Mouse (Mus musculus) forebrain, embryonic 14.5 days (tissue): ENCODE measurements around the gene Tmem30a. TPM values are rescaled to one million over a fixed set of nuclear protein-coding genes. Genes with fewer than 3 reads are reported as not detected.

Experiments used
- ATAC-seq: fragments of 200-750 bp; cut with Nextera tagmentation; 2 replicates; pipeline ENCODE4 v1.8.0; 2017; ENCODE audit warnings: mild to moderate bottlenecking, moderate library complexity
- DNase-seq: peaks from one replicate; pipeline ENCODE4 v3.0.0-alpha.2; 2015; ENCODE audit warnings: low spot score
- H3K27ac ChIP-seq: fragments of 300-500 bp; sonication (generic); 2 replicates; pipeline ENCODE4 v1.5.1; 2014; ENCODE audit warnings: low read depth, mild to moderate bottlenecking, control low read depth, low read length, moderate library complexity
- H3K27me3 ChIP-seq: fragments of 300-500 bp; sonication (generic); replicated peaks from 2 replicates; pipeline ENCODE4 v1.6.1; 2014; ENCODE audit warnings: low read length, control low read depth, mixed read lengths; ENCODE audit not compliant: control insufficient read depth, insufficient read depth
- H3K36me3 ChIP-seq: fragments of 300-500 bp; sonication (generic); 2 replicates; pipeline ENCODE4 v1.6.1; 2014; ENCODE audit warnings: low read length, control low read depth; ENCODE audit not compliant: control insufficient read depth, insufficient read depth
- H3K4me1 ChIP-seq: fragments of 300-500 bp; sonication (generic); 2 replicates; pipeline ENCODE4 v1.6.1; 2014; ENCODE audit warnings: antibody characterized with exemption, low read length, control low read depth; ENCODE audit not compliant: control insufficient read depth, insufficient read depth
- H3K4me2 ChIP-seq: fragments of 300-500 bp; sonication (generic); 2 replicates; pipeline ENCODE4 v1.6.1; 2014; ENCODE audit warnings: mild to moderate bottlenecking, control low read depth, low read length
- H3K4me3 ChIP-seq: fragments of 300-500 bp; sonication (generic); 2 replicates; pipeline ENCODE4 v1.5.1; 2014; ENCODE audit warnings: low read depth, low read length, control low read depth
- H3K9ac ChIP-seq: fragments of 300-500 bp; sonication (generic); 2 replicates; pipeline ENCODE4 v1.6.1; 2014; ENCODE audit warnings: mild to moderate bottlenecking, low read length, control low read depth, moderate library complexity
- H3K9me3 ChIP-seq: fragments of 300-500 bp; sonication (generic); replicated peaks from 2 replicates; pipeline ENCODE4 v1.6.1; 2016; ENCODE audit warnings: low read length, control low read depth, mixed read lengths; ENCODE audit not compliant: control insufficient read depth
- WGBS: fragments of 180-500 bp; shearing (Covaris S2); extraction: QIAGEN DNeasy Blood & Tissue Kit; methylation state at CpG from one replicate; pipeline ENCODE4 v1.1.7; 2014; 5-methylcytosine and 5-hydroxymethylcytosine counted together
- polyA plus RNA-seq: library from polyadenylated mRNA; unstranded; fragments of >200 nt; fragmentation: Nextera tagmentation; extraction: Ambion mirVana; gene quantifications from 2 replicates; pipeline ENCODE4 v1.2.1, GENCODE M21; 2014

Tmem30a gene
- 91.2 and 108 TPM in 2 replicates for polyA plus RNA-seq

DNA sequence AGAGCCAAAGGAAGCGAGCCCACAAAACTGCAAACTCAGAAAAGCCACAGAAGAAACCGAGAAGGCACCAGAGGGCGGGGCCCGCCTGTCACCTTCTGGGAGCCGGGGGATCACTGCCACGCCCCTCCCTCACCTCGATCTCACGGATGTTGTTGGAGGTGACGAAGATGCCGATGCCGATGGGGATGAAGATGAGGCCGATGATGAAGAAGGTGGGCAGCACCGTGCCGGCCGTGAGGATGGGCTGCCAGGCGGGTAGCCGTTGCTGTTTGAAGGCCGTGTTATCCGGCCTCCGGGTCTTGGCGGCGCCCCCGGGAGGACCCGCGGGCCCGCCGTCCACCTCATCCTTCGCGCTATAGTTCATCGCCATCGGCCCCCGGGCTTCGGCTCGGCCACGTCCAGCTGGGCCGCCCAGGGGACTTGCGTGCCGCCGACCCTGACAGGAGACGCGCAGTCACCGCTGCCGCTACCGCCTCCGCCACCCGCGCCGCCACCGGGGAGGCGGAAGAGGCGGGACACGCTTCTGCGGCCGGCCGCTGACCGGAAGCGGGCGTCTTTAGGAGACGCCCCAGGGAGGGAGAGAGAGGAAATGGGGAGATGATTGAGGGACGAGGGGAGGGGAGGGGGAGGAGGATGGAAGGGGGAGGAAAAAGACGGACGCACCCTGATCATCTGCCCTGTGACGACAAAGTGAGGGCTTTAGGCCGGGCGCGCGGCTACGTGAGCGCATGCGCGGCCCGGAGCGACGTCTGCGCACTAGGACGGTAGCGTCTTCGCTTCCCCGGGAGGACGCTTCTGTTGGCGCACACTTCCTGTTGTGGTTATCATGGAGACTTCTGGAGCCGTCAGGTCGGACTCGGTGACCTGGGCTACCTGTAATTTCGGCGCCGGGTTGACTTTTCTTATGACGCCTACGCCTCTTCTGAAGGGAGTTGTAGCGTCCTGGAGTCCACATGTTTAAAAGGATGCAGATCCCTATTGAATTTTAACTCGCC, at the start of gene Tmem30a:
Tmem30a (minus strand) TSS at position 667 of the 995 bp plus-strand sequence.
- DNase-seq (peak; percentile 98), ATAC-seq (peak; percentile 99)
- Histone ChIP-seq H3K27me3 (no peaks in the 10 kb centered on the region), H3K4me1 (peaks cover 8% of the 10 kb centered on the region; the same call in 1 of the 2 replicates), H3K4me2 (peak within 1 kb of the TSS; percentile 71), H3K9ac (peak within 1 kb of the TSS; percentile 80), H3K27ac (peak within 1 kb of the TSS; percentile 79), H3K4me3 (peak within 1 kb of the TSS; percentile 61), H3K9me3 (no peaks in the 10 kb centered on the region), H3K36me3 (no peaks in the 10 kb centered on the region)
- WGBS, result under 1% methylated on average over 83 of the region's 91 CpGs

DNA sequence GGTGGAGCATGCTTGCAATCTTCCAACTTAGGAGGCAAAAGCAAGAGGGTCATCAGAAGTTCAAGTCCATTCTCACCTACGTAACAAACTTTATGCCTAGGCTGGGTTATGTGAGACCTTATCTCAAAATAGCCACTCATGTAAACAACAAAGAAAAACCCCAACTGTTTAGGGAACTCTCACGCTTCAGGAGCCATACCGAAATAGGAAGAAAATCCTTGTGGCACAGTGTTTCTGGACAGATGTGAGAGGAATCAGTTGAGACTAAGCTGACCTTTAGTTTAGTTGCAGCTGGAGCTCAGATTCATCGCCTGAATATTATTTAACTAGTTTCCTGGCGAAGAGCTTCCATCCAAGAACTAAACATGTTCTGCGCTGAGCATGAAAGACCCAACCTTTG, 49.3 kb upstream of the Tmem30a start:
- no peak for DNase-seq
- 94% methylated on average over 6 of the region's 6 CpGs for WGBS

DNA sequence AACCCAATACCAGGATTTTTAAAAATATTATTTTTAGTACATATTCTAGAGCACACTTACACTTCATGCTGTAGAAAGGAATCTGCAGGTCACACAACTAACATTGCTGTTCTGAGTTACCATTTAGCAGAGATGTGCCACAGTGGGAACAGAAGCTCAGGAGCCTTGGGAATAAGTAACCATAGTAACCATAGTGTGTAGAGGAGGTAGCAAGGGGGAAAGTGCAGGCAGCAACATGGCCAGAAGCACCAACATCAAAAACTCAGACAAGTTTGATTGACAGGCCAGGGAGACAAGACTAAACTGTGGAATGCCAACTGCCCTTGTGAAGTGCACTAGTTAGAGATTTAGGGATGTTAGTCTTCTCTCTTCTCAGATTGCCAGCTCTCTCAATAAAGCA, 48.7 kb upstream of the Tmem30a start:
- Histone ChIP-seq H3K4me2 (no peak overlapping the region), H3K27ac (no peak overlapping the region), H3K4me3 (no peak overlapping the region), H3K27me3 (no peaks in the 10 kb centered on the region), H3K4me1 (no peaks in the 10 kb centered on the region), H3K36me3 (no peaks in the 10 kb centered on the region), H3K9me3 (0 out of 2 replicates have a peak, but pooled peaks cover 2% of the 10 kb centered on the region), H3K9ac (no peak overlapping the region)
- ATAC-seq (no peak), DNase-seq (no peak)

More for the DNA sequence above, 49.3 kb upstream of the Tmem30a start:
- no peak overlapping the region for H3K4me3 ChIP-seq
- H3K27me3 ChIP-seq, result no peaks in the 10 kb centered on the region
- ATAC-seq, result no peak
- H3K36me3 ChIP-seq, result no peaks in the 10 kb centered on the region
- no peak overlapping the region for H3K9ac ChIP-seq
- H3K27ac ChIP-seq, result no peak overlapping the region
- H3K4me2 ChIP-seq, result no peak overlapping the region
- H3K9me3 ChIP-seq, result 0 out of 2 replicates have a peak, but pooled peaks cover 2% of the 10 kb centered on the region
- H3K4me1 ChIP-seq, result no peaks in the 10 kb centered on the region

- WGBS, result 56% methylated on average over 1 of the region's 1 CpGs
- H3K36me3 ChIP-seq, result no peaks in the 10 kb centered on the region
- peaks cover 6% of the 10 kb centered on the region; the same call in 1 of the 2 replicates for H3K4me1 ChIP-seq
- DNase-seq (no peak), ATAC-seq (peak; percentile 6; the same call in 1 of the 2 replicates)
- H3K9me3 ChIP-seq, result no peaks in the 10 kb centered on the region
- H3K9ac ChIP-seq, result no peak overlapping the region
- no peak overlapping the region for H3K4me2 ChIP-seq
- no peak overlapping the region for H3K4me3 ChIP-seq
- H3K27ac ChIP-seq, result no peak overlapping the region
- no peaks in the 10 kb centered on the region for H3K27me3 ChIP-seq
Observed at GRCm38 (mm10) chr9:79831294-79831693, 38.0 kb upstream of the Tmem30a start.

- DNase-seq (peak; percentile 63), ATAC-seq (peak; percentile 92)
- peaks cover 6% of the 10 kb centered on the region; the same call in 1 of the 2 replicates for H3K4me1 ChIP-seq
- H3K4me2 ChIP-seq, result peak overlapping the region; percentile 45
- H3K4me3 ChIP-seq, result no peak overlapping the region
- H3K27me3 ChIP-seq, result no peaks in the 10 kb centered on the region
- no peak overlapping the region for H3K9ac ChIP-seq
- H3K27ac ChIP-seq, result no peak overlapping the region
- H3K9me3 ChIP-seq, result no peaks in the 10 kb centered on the region
- no peaks in the 10 kb centered on the region for H3K36me3 ChIP-seq
- 4% methylated on average over 4 of the region's 4 CpGs for WGBS
Observed at GRCm38 (mm10) chr9:79830874-79831273, 37.6 kb upstream of the Tmem30a start.

DNA sequence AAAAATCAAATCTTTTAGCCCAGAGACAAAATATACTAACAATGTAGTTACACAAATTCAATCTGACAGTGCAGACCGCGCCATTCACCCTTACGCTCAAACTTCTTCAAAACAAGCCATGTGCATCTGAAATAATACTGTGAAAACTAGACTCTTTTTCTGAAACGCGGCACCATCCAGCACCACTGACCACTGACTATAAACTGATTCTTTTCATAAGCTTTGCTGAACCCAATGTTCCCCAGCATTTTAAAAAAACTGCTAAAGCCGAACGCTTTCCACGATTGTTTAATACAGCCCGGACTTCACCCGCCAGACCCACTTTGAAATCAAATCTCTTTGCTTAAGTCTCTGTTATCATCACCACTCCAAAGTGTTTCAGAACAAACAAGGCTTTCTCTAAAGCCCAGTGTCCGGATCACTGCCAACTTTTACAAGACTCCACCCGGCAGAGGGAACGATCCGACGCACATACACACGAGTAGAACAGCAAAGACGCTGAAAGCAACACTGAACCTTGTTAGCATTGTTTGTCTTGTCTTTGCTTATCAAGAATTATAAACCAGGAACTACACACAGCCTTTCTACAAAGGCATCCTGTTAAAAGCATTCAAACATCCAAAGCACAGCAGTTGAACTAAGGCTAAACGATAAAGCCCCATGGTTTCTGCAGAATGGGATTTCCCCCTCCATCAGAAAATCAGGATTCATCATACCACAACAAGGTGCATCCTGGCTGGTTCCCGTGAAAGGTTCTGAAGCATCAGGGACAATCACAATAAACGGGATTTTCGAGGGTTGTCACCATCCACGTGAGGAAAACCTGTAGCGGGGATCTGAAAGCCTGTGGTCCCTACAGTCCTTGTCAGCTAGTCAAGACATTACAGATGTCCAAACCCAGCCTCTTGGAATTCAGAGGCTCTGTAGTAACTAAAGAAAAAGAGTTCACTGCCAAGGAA, 36.8 kb upstream of the Tmem30a start:
- Histone ChIP-seq H3K27me3 (no peaks in the 10 kb centered on the region), H3K9me3 (no peaks in the 10 kb centered on the region), H3K4me1 (peaks cover 9% of the 10 kb centered on the region; the same call in 1 of the 2 replicates), H3K36me3 (no peaks in the 10 kb centered on the region), H3K9ac (peak overlapping the region; percentile 25; the same call in 1 of the 2 replicates), H3K4me2 (peak overlapping the region; percentile 45), H3K4me3 (peak overlapping the region; percentile 16), H3K27ac (no peak overlapping the region)
- WGBS, result 12% methylated on average over 23 of the region's 23 CpGs
- DNase-seq (peak; percentile 50), ATAC-seq (peak; percentile 63)

- no peak for ATAC-seq
- H3K4me3 ChIP-seq, result no peak overlapping the region
- no peak overlapping the region for H3K4me2 ChIP-seq
- H3K36me3 ChIP-seq, result no peaks in the 10 kb centered on the region
- WGBS, result 23% methylated on average over 2 of the region's 2 CpGs
- peaks cover 15% of the 10 kb centered on the region for H3K4me1 ChIP-seq
- no peaks in the 10 kb centered on the region for H3K9me3 ChIP-seq
- no peaks in the 10 kb centered on the region for H3K27me3 ChIP-seq
- no peak for DNase-seq
- no peak overlapping the region for H3K9ac ChIP-seq
- H3K27ac ChIP-seq, result no peak overlapping the region
Observed at GRCm38 (mm10) chr9:79827072-79827471, 33.8 kb upstream of the Tmem30a start.

- no peak overlapping the region for H3K4me3 ChIP-seq
- no peak overlapping the region for H3K9ac ChIP-seq
- no peaks in the 10 kb centered on the region for H3K27me3 ChIP-seq
- no peak overlapping the region for H3K27ac ChIP-seq
- DNase-seq (no peak), ATAC-seq (no peak)
- H3K4me2 ChIP-seq, result no peak overlapping the region
- H3K9me3 ChIP-seq, result no peaks in the 10 kb centered on the region
- 10% methylated on average over 7 of the region's 7 CpGs for WGBS
- H3K4me1 ChIP-seq, result peaks cover 9% of the 10 kb centered on the region
- H3K36me3 ChIP-seq, result no peaks in the 10 kb centered on the region
Observed at GRCm38 (mm10) chr9:79825526-79825925, 32.2 kb upstream of the Tmem30a start.
